Mouse (Mus musculus) left cerebral cortex, adult 11 months (tissue): Measurements from ENCODE around the gene Olfr766-ps1.
"Not testable (repeated sequence)": the region's sequence is repeated elsewhere in the genome, so short reads cannot be mapped to it uniquely, and the experiment has no call there.

Source experiments
- DNase-seq: peaks from one replicate; pipeline ENCODE4 v3.0.0; 2022; ENCODE audit warnings: low spot score

The Olfr766-ps1 gene

DNA sequence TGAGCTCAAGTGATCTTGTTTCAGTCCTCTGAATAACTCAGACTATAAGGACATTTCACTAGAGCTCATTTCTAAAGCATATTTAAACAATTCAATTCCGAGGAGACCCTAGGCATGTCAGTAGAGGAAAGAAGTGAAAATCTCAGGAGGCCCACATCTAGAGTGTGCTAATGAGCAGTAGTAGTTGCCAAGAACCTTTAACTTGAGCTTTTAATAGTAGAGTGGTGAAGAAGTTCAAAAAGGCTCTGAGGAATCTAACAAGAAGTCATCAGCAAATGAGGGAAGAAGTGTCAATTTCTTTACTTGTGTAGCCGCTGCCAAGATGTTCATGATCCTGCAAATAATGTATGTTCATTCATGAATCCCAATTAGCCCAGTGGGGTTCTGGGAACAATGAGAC lies at the start of gene Olfr766-ps1:
TSS of gene Olfr766-ps1 (minus strand) at position 101 of the 400 bp plus-strand sequence.
- no peak for DNase-seq

DNA sequence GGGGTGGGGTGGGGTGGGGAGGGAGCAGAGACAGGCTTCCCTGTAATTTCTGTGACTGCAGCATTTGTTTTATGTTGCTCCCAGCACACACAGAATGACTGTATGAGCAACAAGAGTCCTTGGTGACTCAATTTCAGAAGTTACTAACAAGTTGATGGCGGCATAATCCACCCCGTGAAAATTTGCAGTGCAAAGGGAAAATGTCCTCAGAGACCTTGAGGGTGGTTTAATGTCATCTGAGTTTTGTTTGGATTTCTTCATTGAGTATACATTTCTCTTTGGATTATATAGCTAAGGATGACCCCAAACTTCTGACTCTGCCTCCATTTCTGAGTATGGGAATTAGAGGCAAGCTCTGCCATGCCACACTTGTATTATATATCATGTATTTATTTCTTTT lies 49.0 kb upstream of the Olfr766-ps1 start, which contains the start of gene Olfr769:
TSS of gene Olfr769 (minus strand) at position 101 of the 400 bp plus-strand sequence.
- no peak for DNase-seq

DNA sequence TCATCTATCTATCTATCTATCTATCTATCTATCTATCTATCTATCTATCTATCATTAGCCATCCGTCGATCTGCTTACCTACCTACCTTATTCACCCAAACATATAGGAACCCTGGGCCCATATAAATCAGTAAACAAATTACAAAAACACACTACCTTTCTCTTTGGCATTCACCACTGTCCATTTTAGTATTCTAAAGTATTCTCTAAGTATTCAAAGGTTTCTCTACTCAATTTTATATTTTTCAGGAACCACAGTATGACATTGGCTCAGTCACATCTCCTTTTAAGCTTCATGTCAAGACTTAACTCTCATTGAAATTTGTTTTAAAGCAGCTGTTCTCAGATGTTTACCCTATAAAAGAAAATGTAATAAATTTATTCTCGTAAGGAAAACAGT lies 46.4 kb upstream of the Olfr766-ps1 start:
- no peak for DNase-seq

DNA sequence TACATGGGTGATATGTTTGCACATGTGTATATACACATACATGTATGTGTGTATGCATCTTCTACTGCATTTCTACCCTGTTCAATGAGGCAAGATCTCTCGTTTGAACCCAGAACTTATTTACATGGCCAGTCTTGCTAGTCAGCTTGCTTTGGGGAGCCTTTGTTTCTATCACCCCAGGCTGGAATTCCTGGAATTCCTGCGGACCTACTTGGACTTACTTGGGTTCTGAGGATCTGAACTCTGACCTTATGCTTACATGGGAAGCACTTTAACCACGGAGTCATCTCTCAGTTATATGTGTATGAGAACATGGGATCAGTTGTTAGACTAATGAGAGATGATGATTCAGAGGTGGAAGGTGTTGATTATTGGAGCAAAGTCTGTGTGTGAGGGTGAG lies 32.5 kb upstream of the Olfr766-ps1 start:
- DNase-seq = no peak

DNA sequence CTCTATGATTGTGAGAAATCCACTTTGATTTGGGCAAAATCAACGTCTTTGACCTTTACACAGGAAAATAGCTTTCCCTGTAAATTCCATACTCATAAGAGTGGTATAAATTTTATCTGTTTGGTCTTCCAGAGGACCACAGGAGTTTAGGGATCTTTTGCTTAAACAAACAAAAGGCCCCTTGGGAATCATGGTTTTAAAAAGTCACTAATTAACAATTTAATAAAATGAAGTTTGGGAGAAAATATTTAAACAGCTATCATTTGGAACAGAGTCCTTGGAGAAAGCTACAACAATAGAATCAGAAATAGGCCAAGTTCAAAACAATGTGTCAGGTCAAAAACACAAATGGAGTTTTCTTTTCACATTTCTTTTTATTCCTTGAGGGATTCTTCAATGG lies 30.5 kb upstream of the Olfr766-ps1 start, which contains the start of gene Olfr768:
TSS of gene Olfr768 (minus strand) at position 101 of the 400 bp plus-strand sequence.
- no peak for DNase-seq

DNA sequence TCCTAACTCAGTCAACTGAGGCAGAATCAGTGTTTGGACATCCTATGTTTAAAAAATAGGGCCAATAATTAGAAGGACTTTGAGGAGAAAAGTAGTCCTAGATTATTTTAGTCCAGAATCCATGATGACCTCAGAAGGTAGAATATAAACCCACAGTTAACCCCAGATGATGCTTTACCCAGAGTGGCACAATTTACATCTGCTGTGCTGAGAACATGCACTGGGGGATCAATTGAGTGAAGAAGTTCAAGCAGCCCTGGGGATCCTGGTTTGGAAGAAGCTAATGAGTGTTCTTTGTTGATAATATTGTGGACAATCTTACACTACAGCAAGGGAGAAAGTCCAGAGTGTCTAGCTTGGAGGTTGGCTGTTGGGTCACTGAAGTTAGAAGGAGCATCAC lies 14.0 kb upstream of the Olfr766-ps1 start, which contains the start of gene Olfr767:
TSS of gene Olfr767 (minus strand) at position 101 of the 400 bp plus-strand sequence.
- DNase-seq = not testable (repeated sequence)

DNA sequence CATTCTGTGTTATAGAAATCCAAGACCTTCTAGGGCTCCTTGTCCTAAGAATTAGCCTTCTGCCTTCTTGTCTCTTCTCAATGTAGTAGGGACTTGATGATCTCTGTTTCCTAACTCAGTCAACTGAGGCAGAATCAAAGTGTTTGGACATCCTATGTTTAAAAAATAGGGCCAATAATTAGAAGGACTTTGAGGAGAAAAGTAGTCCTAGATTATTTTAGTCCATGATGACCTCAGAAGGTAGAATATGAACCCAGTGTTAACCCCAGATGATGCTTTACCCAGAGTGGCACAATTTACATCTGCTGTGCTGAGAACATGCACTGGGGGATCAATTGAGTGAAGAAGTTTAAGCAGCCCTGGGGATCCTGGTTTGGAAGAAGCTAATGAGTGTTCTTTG lies 18.9 kb downstream of the Olfr766-ps1 start, which contains the start of gene Olfr765:
TSS of gene Olfr765 (minus strand) at position 101 of the 400 bp plus-strand sequence.
- not testable (repeated sequence) for DNase-seq

DNA sequence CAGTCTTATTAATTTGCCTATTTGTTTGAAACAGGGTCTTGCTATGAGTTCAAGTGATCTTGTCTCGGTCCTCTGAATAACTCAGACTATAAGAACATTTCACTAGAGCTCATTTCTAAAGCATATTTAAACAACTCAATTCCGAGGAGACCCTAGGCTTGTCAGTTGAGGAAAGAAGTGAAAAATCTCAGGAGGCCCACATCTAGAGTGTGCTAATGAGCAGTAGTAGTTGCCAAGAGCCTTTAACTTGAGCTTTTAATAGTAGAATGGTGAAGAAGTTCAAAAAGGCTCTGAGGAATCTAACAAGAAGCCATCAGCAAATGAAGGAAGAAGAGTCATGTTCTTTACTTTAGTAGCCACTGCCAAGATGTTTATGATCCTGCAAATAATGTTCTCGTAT lies 29.0 kb downstream of the Olfr766-ps1 start, which contains the start of gene Olfr764-ps1:
TSS of gene Olfr764-ps1 (minus strand) at position 101 of the 400 bp plus-strand sequence.
- no peak for DNase-seq

DNA sequence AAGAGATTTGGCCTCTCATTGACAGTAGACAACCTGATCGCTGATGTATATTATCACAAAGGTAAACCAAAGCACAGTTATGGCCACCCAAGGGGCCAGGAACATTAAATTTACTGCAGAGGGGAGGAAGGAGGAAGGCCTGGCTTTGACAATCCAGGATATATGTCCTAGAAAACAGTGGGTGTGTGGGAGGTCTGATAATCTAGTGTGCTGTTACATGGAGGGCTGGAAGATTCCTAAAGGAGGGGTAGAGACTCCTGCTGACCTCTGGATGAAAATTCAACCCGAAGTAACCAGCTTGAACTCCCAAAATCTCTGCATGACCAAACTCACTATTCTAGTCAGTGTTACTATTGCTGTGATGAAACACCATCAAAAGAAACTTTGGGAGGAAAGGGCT lies 40.4 kb downstream of the Olfr766-ps1 start:
- DNase-seq = no peak

DNA sequence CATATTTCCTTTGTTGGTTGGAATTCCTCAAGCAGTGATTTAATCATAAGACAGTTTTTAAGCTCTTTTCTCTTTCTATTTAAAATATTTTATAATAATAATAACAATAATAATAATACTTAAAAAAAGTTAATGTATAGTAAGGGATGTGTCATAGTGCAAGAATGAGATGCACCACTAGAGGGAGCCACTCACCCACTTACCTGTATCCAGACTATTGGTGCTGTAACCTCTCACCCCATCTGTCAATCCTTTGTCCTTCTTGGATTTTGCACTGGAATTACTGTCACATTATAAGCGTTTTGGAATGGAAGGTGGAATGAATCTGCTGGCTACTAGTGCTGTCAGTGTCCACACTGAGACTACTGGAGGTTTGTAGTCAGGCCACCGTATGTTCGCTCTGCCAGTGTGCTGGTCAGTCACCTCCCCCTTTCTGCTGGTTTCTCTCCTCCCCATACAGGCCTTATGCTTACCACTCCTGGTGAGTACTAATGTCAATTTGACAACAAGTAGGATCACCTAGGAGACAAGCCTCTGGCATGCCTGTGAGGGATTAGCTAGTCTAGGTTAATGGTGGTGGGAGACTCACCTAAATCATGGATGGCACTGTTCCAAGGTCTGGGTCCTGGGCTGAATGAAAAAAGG lies 42.6 kb downstream of the Olfr766-ps1 start:
- DNase-seq = no peak

DNA sequence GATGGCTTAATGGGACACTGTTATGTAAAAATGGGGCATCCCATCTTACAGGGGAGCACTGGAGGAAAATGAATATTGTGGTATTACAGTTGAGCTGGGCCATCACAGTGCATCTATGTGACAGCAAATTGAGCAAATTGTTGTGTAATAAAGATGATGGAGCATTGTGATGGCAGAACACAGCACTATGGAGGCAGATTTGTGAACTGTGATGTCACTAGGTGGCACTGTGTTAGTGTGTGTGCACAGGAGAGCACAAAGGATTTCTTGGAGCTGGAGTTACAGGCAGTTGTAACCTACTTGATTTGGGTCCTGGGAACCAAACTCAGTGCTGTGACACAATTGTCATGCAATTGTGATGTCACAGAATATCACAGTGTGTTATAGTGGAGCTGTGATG lies 45.5 kb downstream of the Olfr766-ps1 start:
- DNase-seq = no peak

DNA sequence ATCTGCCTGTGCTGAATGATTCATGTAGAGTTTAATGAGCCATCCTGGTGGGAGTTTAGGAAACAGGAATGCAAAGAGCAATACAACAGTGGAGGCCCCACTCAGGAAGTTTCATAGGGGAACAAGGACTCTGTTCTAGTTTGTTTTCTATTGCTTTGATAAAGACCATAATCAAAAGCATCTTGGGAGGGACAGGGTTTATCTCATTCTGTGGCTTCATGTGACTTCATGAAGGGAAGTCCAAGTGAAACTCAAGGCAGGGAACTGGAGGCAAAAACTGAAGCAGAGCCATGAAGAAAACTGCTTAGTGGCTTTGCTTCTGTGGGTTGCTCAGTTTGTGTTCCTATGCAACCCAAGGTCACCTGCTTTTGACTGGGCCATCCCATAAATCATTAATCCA lies 54.3 kb downstream of the Olfr766-ps1 start:
- DNase-seq = no peak
